Mouse (Mus musculus) kidney, adult 9 months (tissue): Measurements from ENCODE around the gene Mad1l1.
A peak's percentile ranks its signal among the peaks of the same experiment; 100 is the strongest.
"Not testable (repeated sequence)": the region's sequence is repeated elsewhere in the genome, so short reads cannot be mapped to it uniquely, and the experiment has no call there.

Source experiments
- DNase-seq: peaks from one replicate; pipeline ENCODE4 v3.0.0; 2022

The Mad1l1 gene

GRCm38 (mm10) chr5:140321042-140321755, at the start of gene Mad1l1, which contains the start of gene Nudt1:
Gene Mad1l1, minus strand, starts transcription at chr5:140321552.
Gene Nudt1, plus strand, starts transcription at chr5:140321656.
- peak; percentile 96 for DNase-seq

GRCm38 (mm10) chr5:140370446-140371254, 49.3 kb upstream of the Mad1l1 start:
- peak; percentile 72 for DNase-seq

GRCm38 (mm10) chr5:140369466-140369865, 48.1 kb upstream of the Mad1l1 start:
- no peak for DNase-seq

- no peak for DNase-seq
Measured at GRCm38 (mm10) chr5:140368926-140369325, 47.6 kb upstream of the Mad1l1 start.

GRCm38 (mm10) chr5:140368126-140368525, 46.8 kb upstream of the Mad1l1 start:
- not testable (repeated sequence) for DNase-seq

GRCm38 (mm10) chr5:140364415-140364814, 43.1 kb upstream of the Mad1l1 start:
- DNase-seq, result peak; percentile 93

- DNase-seq, result peak; percentile 76
Measured at GRCm38 (mm10) chr5:140359930-140360674, 38.8 kb upstream of the Mad1l1 start.

GRCm38 (mm10) chr5:140357466-140357865, 36.1 kb upstream of the Mad1l1 start:
- DNase-seq, result no peak

GRCm38 (mm10) chr5:140355934-140356333, 34.6 kb upstream of the Mad1l1 start:
- no peak for DNase-seq

- peak; percentile 61 for DNase-seq
Measured at GRCm38 (mm10) chr5:140352352-140352751, 31.0 kb upstream of the Mad1l1 start.

- peak; percentile 81 for DNase-seq
Measured at GRCm38 (mm10) chr5:140350731-140351497, 29.6 kb upstream of the Mad1l1 start.

- DNase-seq, result no peak
Measured at GRCm38 (mm10) chr5:140349882-140350281, 28.5 kb upstream of the Mad1l1 start.

GRCm38 (mm10) chr5:140346050-140346449, 24.7 kb upstream of the Mad1l1 start:
- DNase-seq, result no peak

GRCm38 (mm10) chr5:140345244-140345643, 23.9 kb upstream of the Mad1l1 start:
- DNase-seq, result no peak

- no peak for DNase-seq
Measured at GRCm38 (mm10) chr5:140342880-140343279, 21.5 kb upstream of the Mad1l1 start.

GRCm38 (mm10) chr5:140339836-140340235, 18.5 kb upstream of the Mad1l1 start:
- no peak for DNase-seq

- DNase-seq, result no peak
Measured at GRCm38 (mm10) chr5:140338779-140339178, 17.4 kb upstream of the Mad1l1 start.

- DNase-seq, result peak; percentile 38
Measured at GRCm38 (mm10) chr5:140336680-140337079, 15.3 kb upstream of the Mad1l1 start.

- peak; percentile 32 for DNase-seq
Measured at GRCm38 (mm10) chr5:140333631-140334030, 12.3 kb upstream of the Mad1l1 start.

GRCm38 (mm10) chr5:140332519-140332918, 11.2 kb upstream of the Mad1l1 start:
- DNase-seq, result no peak

- DNase-seq, result peak; percentile 84
Measured at GRCm38 (mm10) chr5:140331615-140332512, 10.5 kb upstream of the Mad1l1 start, which contains the start of gene Mrm2. Gene Mrm2, minus strand, starts transcription at chr5:140331898.
